In the genomic region with DNA sequence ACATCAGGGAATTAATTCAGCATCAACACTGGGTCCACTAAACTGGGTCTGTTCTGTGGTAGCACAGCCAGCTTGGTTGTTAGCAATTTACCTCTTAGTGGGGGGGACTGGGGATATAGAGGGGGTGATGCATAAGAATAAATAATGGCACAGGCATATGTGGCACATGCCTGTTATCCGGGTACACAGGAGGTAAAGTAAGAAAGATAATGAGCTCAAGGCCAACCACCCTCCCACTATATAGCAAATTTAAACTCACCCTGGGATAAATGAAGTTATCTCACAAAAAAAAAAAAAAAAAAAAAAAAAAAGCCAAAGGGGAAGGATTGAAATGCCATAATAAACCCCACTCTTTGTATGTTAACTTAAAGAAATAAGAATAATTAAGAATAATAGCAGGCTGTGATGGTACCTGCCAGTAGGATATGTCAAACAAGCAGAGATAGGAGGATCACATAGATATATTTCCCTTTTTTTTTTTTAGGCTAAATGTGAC, we compare ENCODE assay signal across 27 mouse cellular contexts. TPM values are rescaled to one million over a fixed set of nuclear protein-coding genes. Genes with fewer than 3 reads are reported as not detected.
"Had no signal": no experiment of that assay in that cellular context is flagged by ENCODE, and none has a peak within 500 bp of the region (broad histone marks: within the 10 kb centered on the region; RNA-seq: fewer than 3 reads in every experiment).

No protein-coding gene starts in this region.

- H3K27me3 ChIP-seq: embryonic facial prominence, embryonic 12.5 days; embryonic facial prominence, embryonic 13.5 days; embryonic facial prominence, embryonic 15.5 days; forebrain, embryonic 12.5 days; forebrain, embryonic 13.5 days; forebrain, embryonic 15.5 days had no signal

- H3K36me3 ChIP-seq: embryonic facial prominence, embryonic 10.5 days; embryonic facial prominence, embryonic 12.5 days; embryonic facial prominence, embryonic 13.5 days; embryonic facial prominence, embryonic 15.5 days; forebrain, embryonic 10.5 days; forebrain, embryonic 12.5 days; forebrain, embryonic 15.5 days had no signal

- H3K9me3 ChIP-seq: embryonic facial prominence, embryonic 10.5 days; embryonic facial prominence, embryonic 12.5 days; embryonic facial prominence, embryonic 13.5 days; embryonic facial prominence, embryonic 15.5 days; forebrain, embryonic 10.5 days; forebrain, embryonic 12.5 days; forebrain, embryonic 13.5 days; forebrain, embryonic 15.5 days had no signal

- H3K4me2 ChIP-seq: embryonic facial prominence, embryonic 12.5 days; embryonic facial prominence, embryonic 13.5 days; embryonic facial prominence, embryonic 15.5 days; forebrain, embryonic 12.5 days; forebrain, embryonic 13.5 days; forebrain, embryonic 15.5 days had no signal

- ATAC-seq: forebrain, embryonic 13.5 days; forebrain, embryonic 14.5 days; forebrain, embryonic 15.5 days; forebrain, embryonic 16.5 days; forebrain, postnatal 0 days had no signal

- H3K4me1 ChIP-seq: embryonic facial prominence, embryonic 10.5 days; embryonic facial prominence, embryonic 12.5 days; embryonic facial prominence, embryonic 13.5 days; embryonic facial prominence, embryonic 15.5 days; forebrain, embryonic 10.5 days; forebrain, embryonic 12.5 days; forebrain, embryonic 13.5 days; forebrain, embryonic 15.5 days had no signal

- H3K27ac ChIP-seq: embryonic facial prominence, embryonic 10.5 days; embryonic facial prominence, embryonic 12.5 days; embryonic facial prominence, embryonic 13.5 days; embryonic facial prominence, embryonic 15.5 days; forebrain, embryonic 10.5 days; forebrain, embryonic 12.5 days; forebrain, embryonic 13.5 days; forebrain, embryonic 15.5 days; gastrocnemius, adult 2 months had no signal

- H3K9ac ChIP-seq: embryonic facial prominence, embryonic 12.5 days; embryonic facial prominence, embryonic 13.5 days; embryonic facial prominence, embryonic 15.5 days; forebrain, embryonic 12.5 days; forebrain, embryonic 13.5 days; forebrain, embryonic 15.5 days; forebrain, postnatal 0 days had no signal

- H3K4me3 ChIP-seq: embryonic facial prominence, embryonic 10.5 days; embryonic facial prominence, embryonic 12.5 days; embryonic facial prominence, embryonic 13.5 days; embryonic facial prominence, embryonic 15.5 days; erythroblast, embryonic 14.5 days; forebrain, embryonic 10.5 days; forebrain, embryonic 12.5 days; forebrain, embryonic 13.5 days; forebrain, embryonic 15.5 days; gastrocnemius, adult 2 months had no signal

- DNase-seq: cerebellum, adult 2 months; cerebellum, adult 8-10 months; cerebellum, adult 9-10 months; cerebellum, adult 9-11 months; cerebellum, postnatal 10 days; cerebellum, postnatal 14 days; cerebellum, postnatal 25 days; cerebellum, postnatal 36 days; embryo, embryonic 11 days; forebrain, postnatal 0 days; gastrocnemius, adult 2 months; gastrocnemius, postnatal 10 days; gastrocnemius, postnatal 14 days; gastrocnemius, postnatal 25 days; gastrocnemius, postnatal 36 days; heart, adult 18-20 months had no signal

RNA-seq across cellular contexts. Expression of gene Klhl6, which starts 14.9 kb away (rescaled TPM):
- polyA plus RNA-seq: erythroblast, embryonic 14.5 days had no signal
